Mouse (Mus musculus) cortical plate, adult 2 months (tissue): ENCODE data around the gene Smad1.

Experiments used
- CTCF ChIP-seq: fragments of 200-500 bp; IDR thresholded peaks from 2 replicates; pipeline ENCODE4 v1.5.1; 2011; ENCODE audit warnings: mild to moderate bottlenecking, control low read depth, low read length; ENCODE audit not compliant: insufficient read depth; ENCODE audit errors: extremely low read depth
- POLR2A ChIP-seq: fragments of 200-500 bp; IDR thresholded peaks from 2 replicates; pipeline ENCODE4 v1.6.1; 2011; ENCODE audit warnings: mild to moderate bottlenecking, low read length, control low read depth; ENCODE audit not compliant: insufficient read depth; ENCODE audit errors: extremely low read depth

DNA sequence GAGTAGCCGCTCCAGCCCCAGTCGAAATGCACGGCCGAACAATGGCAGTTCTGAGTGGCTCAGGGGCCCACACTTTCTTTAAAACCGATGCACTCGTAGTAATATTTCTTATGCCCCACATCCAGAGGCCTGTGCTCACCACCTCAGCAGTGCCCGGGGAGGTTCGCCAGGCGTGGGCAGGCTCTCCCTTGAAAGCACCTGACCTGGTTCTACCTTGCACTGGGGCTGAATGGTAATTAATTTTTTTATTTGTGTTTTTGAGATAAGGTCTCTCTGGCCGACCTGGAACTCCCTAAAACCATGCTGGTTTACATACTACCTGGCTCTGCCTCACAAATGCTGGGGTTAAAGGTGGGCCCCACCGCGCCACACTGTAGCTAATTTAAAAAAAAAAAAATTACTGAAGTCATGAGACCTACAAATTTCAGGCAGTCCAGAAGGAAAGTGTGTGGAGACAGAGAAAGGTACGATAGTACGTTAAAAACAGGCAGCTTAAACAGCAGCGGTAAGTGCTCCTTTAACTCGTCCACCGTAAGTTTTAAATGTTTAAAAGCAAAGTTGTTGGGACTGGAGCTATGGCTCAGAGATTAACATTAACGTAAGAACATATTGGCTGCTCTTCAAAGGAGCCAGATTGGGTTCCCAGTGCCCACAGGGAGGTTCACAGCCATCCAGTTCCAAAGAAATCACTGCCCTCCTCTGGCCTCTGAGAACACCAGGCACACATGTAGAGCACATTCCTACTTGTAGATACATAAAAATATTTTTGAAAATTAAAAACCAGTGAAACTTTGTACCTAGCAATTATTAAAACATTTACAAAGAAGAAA is 103.8 kb downstream of the Smad1 start:
- TF ChIP-seq POLR2A, result no peak
- no peak for TF ChIP-seq CTCF
